Mouse (Mus musculus) forebrain, postnatal 0 days (tissue): ENCODE measurements around the gene Rag2. TPM values are rescaled to one million over a fixed set of nuclear protein-coding genes. Genes with fewer than 3 reads are reported as not detected.
A peak's percentile ranks its signal among the peaks of the same experiment; 100 is the strongest.

Experiments
- ATAC-seq: fragments of 200-750 bp; cut with Nextera tagmentation; 2 replicates; pipeline ENCODE4 v1.8.0; 2017; ENCODE audit warnings: mild to moderate bottlenecking, moderate library complexity
- DNase-seq: peaks from one replicate; pipeline ENCODE4 v3.0.0-alpha.2; 2015
- H3K27ac ChIP-seq: fragments of 300-500 bp; sonication (generic); 2 replicates; pipeline ENCODE4 v1.5.1; 2014; ENCODE audit warnings: low read depth, mild to moderate bottlenecking, antibody characterized with exemption, low read length, moderate library complexity, mixed read lengths
- H3K27me3 ChIP-seq: fragments of 300-500 bp; sonication (generic); 2 replicates; pipeline ENCODE4 v1.6.1; 2014; ENCODE audit warnings: mild to moderate bottlenecking, low read length, mixed read lengths; ENCODE audit not compliant: insufficient read depth
- H3K36me3 ChIP-seq: fragments of 300-500 bp; sonication (generic); 2 replicates; pipeline ENCODE4 v1.6.1; 2014; ENCODE audit warnings: mild to moderate bottlenecking, moderate library complexity; ENCODE audit not compliant: insufficient read depth
- H3K4me1 ChIP-seq: fragments of 300-500 bp; sonication (generic); 2 replicates; pipeline ENCODE4 v1.6.1; 2014; ENCODE audit warnings: antibody characterized with exemption; ENCODE audit not compliant: insufficient read depth
- H3K4me2 ChIP-seq: fragments of 300-500 bp; sonication (generic); 2 replicates; pipeline ENCODE4 v1.6.1; 2014; ENCODE audit warnings: low read depth, mild to moderate bottlenecking, moderate library complexity
- H3K4me3 ChIP-seq: fragments of 300-500 bp; sonication (generic); 2 replicates; pipeline ENCODE4 v1.5.1; 2014; ENCODE audit warnings: low read depth, low read length, mixed read lengths
- H3K9ac ChIP-seq: fragments of 300-500 bp; sonication (generic); 2 replicates; pipeline ENCODE4 v1.6.1; 2014; ENCODE audit warnings: mild to moderate bottlenecking
- H3K9me3 ChIP-seq: fragments of 300-500 bp; sonication (generic); 2 replicates; pipeline ENCODE4 v1.6.1; 2016; ENCODE audit warnings: low read length
- CTCF ChIP-seq: sonication (generic); IDR thresholded peaks from 2 replicates; pipeline ENCODE4 v1.5.1; 2016; ENCODE audit warnings: antibody characterized with exemption, control low read depth, low read depth
- WGBS: fragments of 180-500 bp; shearing (Covaris S2); extraction: QIAGEN DNeasy Blood & Tissue Kit; methylation state at CpG from one replicate; pipeline ENCODE4 v1.1.7; 2014; 5-methylcytosine and 5-hydroxymethylcytosine counted together
- polyA plus RNA-seq: library from polyadenylated mRNA; unstranded; fragments of >200 nt; fragmentation: Nextera tagmentation; extraction: Ambion mirVana; gene quantifications from 2 replicates; pipeline ENCODE4 v1.2.1, GENCODE M21; 2015
- total RNA-seq: library from RNA; depleted of rRNA; stranded (reverse); fragments of >200 nt; gene quantifications from 2 replicates; pipeline ENCODE4 v1.2.3, GENCODE M21; 2014

Rag2 gene
- total and polyA plus RNA-seq, 2 experiments from 2014 or later = not detected

DNA sequence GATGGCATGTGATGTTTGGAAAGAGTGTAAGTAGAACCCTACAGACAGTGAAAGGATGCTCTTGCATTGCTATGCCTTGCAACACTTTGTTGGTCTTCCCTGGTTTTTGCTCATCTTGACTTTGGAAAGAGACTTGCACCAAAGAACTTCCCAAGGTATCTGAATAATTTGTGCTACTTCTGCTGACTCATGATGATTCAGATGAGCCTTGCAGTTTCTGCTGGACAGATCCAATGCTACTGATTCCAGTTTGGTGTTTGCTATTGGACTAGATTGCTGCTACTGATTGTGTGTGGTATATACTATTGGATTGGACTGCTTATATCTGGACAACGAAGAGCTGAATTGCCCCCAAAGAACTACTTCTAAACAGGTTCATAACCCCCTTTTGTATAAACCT, 21.4 kb upstream of the Rag2 start:
- Histone ChIP-seq H3K9me3 (no peaks in the 10 kb centered on the region), H3K4me3 (no peak overlapping the region)
- no peak for DNase-seq

DNA sequence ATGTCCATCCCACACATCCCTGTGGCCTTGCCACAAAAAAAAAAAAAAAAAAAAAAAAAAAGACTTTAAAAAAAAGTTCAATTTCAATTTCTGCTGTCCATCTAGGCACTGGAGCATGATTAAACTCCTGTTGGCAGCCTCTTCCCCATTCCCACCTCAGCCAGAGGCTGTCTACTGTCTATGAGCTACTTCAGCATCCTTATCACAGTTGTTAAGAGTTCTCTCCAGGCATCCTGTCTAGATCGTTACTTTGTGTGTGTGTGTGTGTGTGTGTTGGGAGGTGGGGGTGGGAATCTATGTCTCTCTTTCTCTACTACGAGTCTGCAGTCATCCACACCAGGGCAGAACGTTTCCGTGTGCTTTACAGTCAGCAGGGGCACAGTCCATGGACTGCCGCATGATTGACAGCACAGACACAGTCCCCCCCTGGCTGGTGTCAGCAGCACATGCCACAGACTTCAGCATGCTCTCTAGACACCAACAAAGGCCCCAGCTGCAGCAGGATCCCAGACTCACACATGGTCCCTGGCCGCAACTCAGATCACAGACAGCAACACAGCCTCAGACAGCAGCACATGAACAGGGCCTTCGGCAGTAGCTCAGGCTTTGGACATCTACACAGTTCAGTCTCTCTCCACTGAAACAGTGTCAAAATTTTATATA, 16.2 kb upstream of the Rag2 start:
- Histone ChIP-seq H3K9me3 (no peaks in the 10 kb centered on the region), H3K36me3 (no peaks in the 10 kb centered on the region), H3K27me3 (no peaks in the 10 kb centered on the region), H3K4me2 (no peak overlapping the region), H3K9ac (no peak overlapping the region), H3K4me3 (no peak overlapping the region), H3K4me1 (no peaks in the 10 kb centered on the region), H3K27ac (no peak overlapping the region)
- DNase-seq (peak; percentile 26), ATAC-seq (peak; percentile 92)
- no peak for TF ChIP-seq CTCF
- WGBS = 32% methylated on average over 7 of the region's 7 CpGs

More for the DNA sequence above, 21.4 kb upstream of the Rag2 start:
- no peak overlapping the region for H3K9ac ChIP-seq
- no peaks in the 10 kb centered on the region for H3K36me3 ChIP-seq
- no peak for TF ChIP-seq CTCF
- H3K4me2 ChIP-seq = no peak overlapping the region
- no peaks in the 10 kb centered on the region for H3K27me3 ChIP-seq
- no peak for ATAC-seq
- no peak overlapping the region for H3K27ac ChIP-seq
- 96% methylated on average over 1 of the region's 1 CpGs for WGBS
- 0 out of 2 replicates have a peak, but pooled peaks cover 8% of the 10 kb centered on the region for H3K4me1 ChIP-seq

GRCm38 (mm10) chr2:101610861-101611260, 13.7 kb upstream of the Rag2 start:
- Histone ChIP-seq H3K4me2 (no peak overlapping the region), H3K9ac (no peak overlapping the region), H3K27me3 (no peaks in the 10 kb centered on the region), H3K9me3 (no peaks in the 10 kb centered on the region), H3K27ac (no peak overlapping the region), H3K4me1 (0 out of 2 replicates have a peak, but pooled peaks cover under 1% of the 10 kb centered on the region), H3K4me3 (no peak overlapping the region), H3K36me3 (no peaks in the 10 kb centered on the region)
- WGBS = 91% methylated on average over 3 of the region's 3 CpGs
- TF ChIP-seq CTCF = no peak
- ATAC-seq (no peak), DNase-seq (no peak)

DNA sequence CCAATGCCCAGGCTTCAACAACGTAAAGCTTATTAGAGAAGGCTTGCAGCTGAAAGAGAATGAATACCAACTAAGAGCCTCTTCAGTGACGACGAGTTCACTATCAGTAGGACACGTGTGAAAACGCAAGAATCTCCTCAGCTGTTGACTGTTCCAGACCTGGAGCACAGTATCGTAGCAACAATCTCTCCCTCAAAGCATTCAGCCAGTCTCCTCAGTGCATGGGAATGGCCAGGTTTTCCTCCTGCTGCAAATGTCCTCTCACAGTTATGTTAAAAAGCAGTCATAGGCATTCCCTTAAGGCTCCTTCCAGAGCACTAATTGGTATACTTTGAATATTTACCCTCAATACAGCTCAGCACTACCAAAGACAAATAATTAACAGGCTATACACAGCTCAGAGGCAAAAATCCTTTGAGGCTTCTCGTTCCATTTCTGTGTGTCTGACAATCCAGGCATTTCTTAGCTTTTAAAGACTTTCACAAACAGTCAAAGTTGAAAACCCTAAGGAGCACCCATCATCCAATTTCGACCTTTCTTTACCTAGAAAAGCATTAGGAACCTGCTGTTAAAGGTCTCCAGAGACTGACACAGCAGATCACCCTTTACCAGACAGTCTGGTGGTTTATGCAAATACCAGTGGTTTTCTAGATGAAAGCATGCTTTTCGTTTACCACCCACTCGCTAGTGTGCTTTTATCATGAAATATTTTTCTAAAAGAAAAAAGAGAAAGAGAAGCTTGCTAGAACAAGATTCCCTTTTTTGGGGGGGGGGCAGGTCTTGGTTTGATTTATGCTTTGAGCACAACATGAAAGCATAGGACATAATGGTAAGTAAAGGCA, 8.8 kb upstream of the Rag2 start:
- TF ChIP-seq CTCF = no peak
- Histone ChIP-seq H3K4me2 (no peak overlapping the region), H3K27me3 (no peaks in the 10 kb centered on the region), H3K9me3 (no peaks in the 10 kb centered on the region), H3K4me3 (no peak overlapping the region), H3K4me1 (0 out of 2 replicates have a peak, but pooled peaks cover 3% of the 10 kb centered on the region), H3K9ac (no peak overlapping the region), H3K36me3 (no peaks in the 10 kb centered on the region), H3K27ac (no peak overlapping the region)
- ATAC-seq (peak; percentile 73), DNase-seq (no peak)
- 37% methylated on average over 10 of the region's 10 CpGs for WGBS

DNA sequence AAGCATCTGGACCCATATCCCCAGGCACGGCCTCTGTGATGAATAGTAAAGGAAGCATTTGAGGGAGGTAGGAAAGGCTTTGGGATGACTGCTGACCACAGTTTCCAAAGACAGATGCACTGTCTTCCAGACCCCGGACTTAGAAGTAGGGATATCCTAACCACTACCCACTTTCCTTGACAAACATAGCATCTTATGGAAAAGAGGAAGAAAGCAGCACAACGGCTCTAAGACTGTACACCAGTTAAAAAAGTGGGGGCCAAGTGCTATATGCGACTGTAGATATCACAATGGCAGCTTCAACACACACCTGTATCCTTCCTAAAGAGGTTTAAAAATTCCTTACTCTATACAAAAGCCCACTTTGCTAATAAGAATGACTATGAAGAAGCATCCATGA, 6.1 kb upstream of the Rag2 start:
- TF ChIP-seq CTCF = no peak
- 0 out of 2 replicates have a peak, but pooled peaks cover 3% of the 10 kb centered on the region for H3K4me1 ChIP-seq
- no peak overlapping the region for H3K9ac ChIP-seq
- no peaks in the 10 kb centered on the region for H3K27me3 ChIP-seq
- no peaks in the 10 kb centered on the region for H3K36me3 ChIP-seq
- H3K9me3 ChIP-seq = no peaks in the 10 kb centered on the region
- ATAC-seq (no peak), DNase-seq (no peak)
- 83% methylated on average over 4 of the region's 4 CpGs for WGBS
- H3K4me2 ChIP-seq = no peak overlapping the region
- no peak overlapping the region for H3K4me3 ChIP-seq
- H3K27ac ChIP-seq = no peak overlapping the region

- WGBS = 74% methylated on average over 3 of the region's 3 CpGs
- Histone ChIP-seq H3K27ac (no peak overlapping the region), H3K9me3 (no peaks in the 10 kb centered on the region), H3K4me2 (no peak overlapping the region), H3K27me3 (no peaks in the 10 kb centered on the region), H3K9ac (no peak overlapping the region), H3K36me3 (no peaks in the 10 kb centered on the region), H3K4me1 (0 out of 2 replicates have a peak, but pooled peaks cover 2% of the 10 kb centered on the region), H3K4me3 (no peak overlapping the region)
- DNase-seq (no peak), ATAC-seq (no peak)
- TF ChIP-seq CTCF = no peak
These were observed 3.6 kb upstream of the Rag2 start for GRCm38 (mm10) chr2:101620899-101621298.

DNA sequence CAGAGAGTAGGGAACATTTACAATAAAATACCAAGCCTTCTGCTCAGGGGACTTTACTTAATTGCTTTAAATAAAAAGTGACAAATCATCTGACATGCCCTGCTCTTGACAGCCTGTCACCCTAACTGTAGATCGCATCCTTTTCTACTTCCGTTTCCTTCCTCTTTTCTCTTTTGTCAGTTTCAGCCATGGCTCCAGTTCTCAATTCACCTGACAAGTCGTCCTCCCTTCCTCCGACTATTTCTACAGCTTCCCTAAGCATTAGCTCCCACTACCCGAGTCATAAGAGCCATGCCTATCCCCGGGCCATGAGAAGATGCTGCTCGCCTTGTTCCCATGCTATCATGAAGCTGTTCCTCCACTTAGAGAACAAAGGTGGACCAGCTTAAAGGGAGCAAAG, 2.9 kb upstream of the Rag2 start:
- no peak for ATAC-seq
- H3K9me3 ChIP-seq = no peaks in the 10 kb centered on the region
- WGBS = 52% methylated on average over 7 of the region's 7 CpGs
- no peak for DNase-seq
- H3K4me2 ChIP-seq = no peak overlapping the region
- no peaks in the 10 kb centered on the region for H3K27me3 ChIP-seq
- no peak overlapping the region for H3K9ac ChIP-seq
- H3K4me3 ChIP-seq = no peak overlapping the region
- H3K4me1 ChIP-seq = no peaks in the 10 kb centered on the region
- H3K36me3 ChIP-seq = no peaks in the 10 kb centered on the region
- no peak for TF ChIP-seq CTCF
- no peak overlapping the region for H3K27ac ChIP-seq
